Mouse (Mus musculus): Measurements from ENCODE around the gene Cdkn3. TPM values are rescaled to one million over a fixed set of nuclear protein-coding genes. Genes with fewer than 3 reads are reported as not detected.
A peak's percentile ranks its signal among the peaks of the same experiment; 100 is the strongest.
"Not testable (repeated sequence)": the region's sequence is repeated elsewhere in the genome, so short reads cannot be mapped to it uniquely, and the experiment has no call there.

Gene Cdkn3
- total RNA-seq (2021) = 7.6 and 8.2 TPM in 2 replicates
- long read RNA-seq, experiment 1, partial matches to known transcripts = 1 of 12 reads
- long read RNA-seq, experiment 1, other reads (novel, unspliced or antisense) = 10 of 12 reads
- long read RNA-seq, experiment 2, partial matches to known transcripts = 1 of 15 reads
- long read RNA-seq, experiment 2, other reads (novel, unspliced or antisense) = 11 of 15 reads

GRCm38 (mm10) chr14:46760355-46761029 is at the start of gene Cdkn3:
TSS of gene Cdkn3 (plus strand) at chr14:46760541.
- peak; percentile 96 for DNase-seq

GRCm38 (mm10) chr14:46718483-46718922 is 41.8 kb upstream of the Cdkn3 start:
- DNase-seq = no peak

- DNase-seq = peak; percentile 44
Measured at GRCm38 (mm10) chr14:46722031-46722430, 38.3 kb upstream of the Cdkn3 start.

- no peak for DNase-seq
Measured at GRCm38 (mm10) chr14:46723828-46724227, 36.5 kb upstream of the Cdkn3 start.

- DNase-seq = no peak
Measured at GRCm38 (mm10) chr14:46724941-46725340, 35.4 kb upstream of the Cdkn3 start.

- DNase-seq = peak; percentile 57
Measured at GRCm38 (mm10) chr14:46725743-46726142, 34.6 kb upstream of the Cdkn3 start.

GRCm38 (mm10) chr14:46734262-46734661 is 26.1 kb upstream of the Cdkn3 start:
- DNase-seq = no peak

- no peak for DNase-seq
Measured at GRCm38 (mm10) chr14:46734761-46735455, 25.4 kb upstream of the Cdkn3 start.

GRCm38 (mm10) chr14:46736366-46736765 is 24.0 kb upstream of the Cdkn3 start:
- no peak for DNase-seq

GRCm38 (mm10) chr14:46737346-46737745 is 23.0 kb upstream of the Cdkn3 start:
- not testable (repeated sequence) for DNase-seq

- no peak for DNase-seq
Measured at GRCm38 (mm10) chr14:46742674-46743073, 17.7 kb upstream of the Cdkn3 start.

- DNase-seq = no peak
Measured at GRCm38 (mm10) chr14:46745413-46745812, 14.9 kb upstream of the Cdkn3 start.

GRCm38 (mm10) chr14:46754371-46754770 is 6.0 kb upstream of the Cdkn3 start:
- DNase-seq = peak; percentile 6

GRCm38 (mm10) chr14:46755851-46756250 is 4.5 kb upstream of the Cdkn3 start:
- DNase-seq = no peak

GRCm38 (mm10) chr14:46757736-46758135 is 2.6 kb upstream of the Cdkn3 start:
- DNase-seq = no peak

GRCm38 (mm10) chr14:46759970-46760354 is 379 bp upstream of the Cdkn3 start:
- no peak for DNase-seq

GRCm38 (mm10) chr14:46761186-46761585 is 845 bp downstream of the Cdkn3 start:
- no peak for DNase-seq

GRCm38 (mm10) chr14:46767116-46767515 is 6.8 kb downstream of the Cdkn3 start:
- no peak for DNase-seq

- no peak for DNase-seq
Measured at GRCm38 (mm10) chr14:46770036-46770435, 9.7 kb downstream of the Cdkn3 start.

GRCm38 (mm10) chr14:46778756-46779155 is 18.4 kb downstream of the Cdkn3 start:
- DNase-seq = no peak

- no peak for DNase-seq
Measured at GRCm38 (mm10) chr14:46779217-46779616, 18.9 kb downstream of the Cdkn3 start.

GRCm38 (mm10) chr14:46781086-46781485 is 20.7 kb downstream of the Cdkn3 start:
- no peak for DNase-seq

GRCm38 (mm10) chr14:46782187-46782828 is 22.0 kb downstream of the Cdkn3 start:
- DNase-seq = no peak

Measured in adrenal gland, postnatal 14 days (tissue).